Mouse (Mus musculus) forebrain, embryonic 15.5 days (tissue): Measurements from ENCODE around the gene Ruvbl1. TPM values are rescaled to one million over a fixed set of nuclear protein-coding genes. Genes with fewer than 3 reads are reported as not detected.

Experiments used
- ATAC-seq: fragments of 200-750 bp; cut with Nextera tagmentation; replicated peaks from 2 replicates; pipeline ENCODE4 v1.8.0; 2017; ENCODE audit warnings: mild to moderate bottlenecking, moderate TSS enrichment, moderate library complexity
- H3K27ac ChIP-seq: fragments of 300-500 bp; sonication (generic); replicated peaks from 2 replicates; pipeline ENCODE4 v1.5.1; 2015; ENCODE audit warnings: mild to moderate bottlenecking, inconsistent platforms
- H3K27me3 ChIP-seq: fragments of 300-500 bp; sonication (generic); 2 replicates; pipeline ENCODE4 v1.6.1; 2015; ENCODE audit warnings: inconsistent platforms
- H3K36me3 ChIP-seq: fragments of 300-500 bp; sonication (generic); 2 replicates; pipeline ENCODE4 v1.6.1; 2015; ENCODE audit warnings: mild to moderate bottlenecking, inconsistent platforms
- H3K4me1 ChIP-seq: fragments of 300-500 bp; sonication (generic); 2 replicates; pipeline ENCODE4 v1.6.1; 2015; ENCODE audit warnings: inconsistent platforms
- H3K4me2 ChIP-seq: fragments of 300-500 bp; sonication (generic); replicated peaks from 2 replicates; pipeline ENCODE4 v1.6.1; 2015; ENCODE audit warnings: mild to moderate bottlenecking, inconsistent platforms
- H3K4me3 ChIP-seq: fragments of 300-500 bp; sonication (generic); 2 replicates; pipeline ENCODE4 v1.5.1; 2015; ENCODE audit warnings: mild to moderate bottlenecking, inconsistent platforms
- H3K9ac ChIP-seq: fragments of 300-500 bp; sonication (generic); replicated peaks from 2 replicates; pipeline ENCODE4 v1.6.1; 2015; ENCODE audit warnings: mild to moderate bottlenecking, inconsistent platforms
- H3K9me3 ChIP-seq: fragments of 300-500 bp; sonication (generic); 2 replicates; pipeline ENCODE4 v1.6.1; 2016; ENCODE audit warnings: inconsistent platforms
- WGBS: fragments of 180-500 bp; shearing (Covaris S2); methylation state at CpG from one replicate; pipeline ENCODE4 v1.1.7; 2015; ENCODE audit warnings: mixed read lengths; 5-methylcytosine and 5-hydroxymethylcytosine counted together
- polyA plus RNA-seq: library from polyadenylated mRNA; unstranded; fragments of >200 nt; fragmentation: Nextera tagmentation; extraction: Ambion mirVana; gene quantifications from 2 replicates; pipeline ENCODE4 v1.2.1, GENCODE M21; 2015

Gene Ruvbl1
- polyA plus RNA-seq, 1 experiment from 2014 or later, result 130 TPM

GRCm38 (mm10) chr6:88454545-88454944 is 10.7 kb upstream of the Ruvbl1 start:
- H3K27ac ChIP-seq, result no peak overlapping the region
- H3K4me1 ChIP-seq, result no peaks in the 10 kb centered on the region
- H3K9ac ChIP-seq, result no peak overlapping the region
- ATAC-seq, result no peak
- H3K4me2 ChIP-seq, result no peak overlapping the region
- 76% methylated on average over 2 of the region's 2 CpGs for WGBS
- no peaks in the 10 kb centered on the region for H3K9me3 ChIP-seq
- no peak overlapping the region for H3K4me3 ChIP-seq
- H3K27me3 ChIP-seq, result peaks cover 8% of the 10 kb centered on the region
- no peaks in the 10 kb centered on the region for H3K36me3 ChIP-seq

GRCm38 (mm10) chr6:88469878-88470277 is 4.7 kb downstream of the Ruvbl1 start:
- H3K36me3 ChIP-seq, result peaks cover 53% of the 10 kb centered on the region
- no peaks in the 10 kb centered on the region for H3K9me3 ChIP-seq
- ATAC-seq, result no peak
- H3K4me2 ChIP-seq, result no peak overlapping the region
- no peak overlapping the region for H3K4me3 ChIP-seq
- no peak overlapping the region for H3K27ac ChIP-seq
- H3K27me3 ChIP-seq, result no peaks in the 10 kb centered on the region
- H3K9ac ChIP-seq, result no peak overlapping the region
- 73% methylated on average over 6 of the region's 6 CpGs for WGBS
- peaks cover 15% of the 10 kb centered on the region for H3K4me1 ChIP-seq

GRCm38 (mm10) chr6:88480421-88480820 is 15.2 kb downstream of the Ruvbl1 start:
- H3K4me1 ChIP-seq, result peaks cover 6% of the 10 kb centered on the region
- H3K27me3 ChIP-seq, result no peaks in the 10 kb centered on the region
- ATAC-seq, result no peak
- WGBS, result 66% methylated on average over 6 of the region's 6 CpGs
- H3K36me3 ChIP-seq, result peaks cover 83% of the 10 kb centered on the region
- no peak overlapping the region for H3K27ac ChIP-seq
- no peaks in the 10 kb centered on the region for H3K9me3 ChIP-seq
- no peak overlapping the region for H3K4me2 ChIP-seq
- H3K9ac ChIP-seq, result no peak overlapping the region
- no peak overlapping the region for H3K4me3 ChIP-seq

GRCm38 (mm10) chr6:88483111-88483510 is 17.9 kb downstream of the Ruvbl1 start:
- Histone ChIP-seq H3K4me3 (no peak overlapping the region), H3K36me3 (peaks cover 77% of the 10 kb centered on the region), H3K9me3 (no peaks in the 10 kb centered on the region), H3K4me2 (no peak overlapping the region), H3K9ac (no peak overlapping the region), H3K27me3 (no peaks in the 10 kb centered on the region), H3K4me1 (peaks cover 13% of the 10 kb centered on the region), H3K27ac (peak overlapping the region; percentile 50)
- 52% methylated on average over 7 of the region's 7 CpGs for WGBS
- ATAC-seq, result no peak

- Histone ChIP-seq H3K27ac (no peak overlapping the region), H3K4me3 (no peak overlapping the region), H3K9ac (no peak overlapping the region), H3K36me3 (peaks cover 70% of the 10 kb centered on the region), H3K9me3 (no peaks in the 10 kb centered on the region), H3K4me2 (no peak overlapping the region), H3K27me3 (no peaks in the 10 kb centered on the region), H3K4me1 (peaks cover 13% of the 10 kb centered on the region)
- ATAC-seq, result no peak
Observed at GRCm38 (mm10) chr6:88483913-88484312, 18.7 kb downstream of the Ruvbl1 start.

GRCm38 (mm10) chr6:88485378-88485777 is 20.2 kb downstream of the Ruvbl1 start:
- H3K9ac ChIP-seq, result no peak overlapping the region
- H3K36me3 ChIP-seq, result peaks cover 59% of the 10 kb centered on the region
- H3K9me3 ChIP-seq, result no peaks in the 10 kb centered on the region
- no peak overlapping the region for H3K4me2 ChIP-seq
- peaks cover 14% of the 10 kb centered on the region for H3K4me1 ChIP-seq
- 88% methylated on average over 6 of the region's 6 CpGs for WGBS
- H3K4me3 ChIP-seq, result no peak overlapping the region
- no peaks in the 10 kb centered on the region for H3K27me3 ChIP-seq
- ATAC-seq, result no peak
- no peak overlapping the region for H3K27ac ChIP-seq

GRCm38 (mm10) chr6:88486893-88487292 is 21.7 kb downstream of the Ruvbl1 start:
- no peaks in the 10 kb centered on the region for H3K9me3 ChIP-seq
- H3K36me3 ChIP-seq, result peaks cover 44% of the 10 kb centered on the region
- no peak overlapping the region for H3K4me3 ChIP-seq
- no peak overlapping the region for H3K9ac ChIP-seq
- H3K4me1 ChIP-seq, result peaks cover 27% of the 10 kb centered on the region
- peak; percentile 53; the same call in 1 of the 2 replicates for ATAC-seq
- H3K27ac ChIP-seq, result no peak overlapping the region
- no peak overlapping the region for H3K4me2 ChIP-seq
- no peaks in the 10 kb centered on the region for H3K27me3 ChIP-seq
- 61% methylated on average over 8 of the region's 8 CpGs for WGBS

GRCm38 (mm10) chr6:88489026-88489425 is 23.8 kb downstream of the Ruvbl1 start:
- Histone ChIP-seq H3K4me2 (no peak overlapping the region), H3K27me3 (no peaks in the 10 kb centered on the region), H3K9me3 (no peaks in the 10 kb centered on the region), H3K27ac (no peak overlapping the region), H3K9ac (no peak overlapping the region), H3K4me1 (peaks cover 21% of the 10 kb centered on the region), H3K4me3 (no peak overlapping the region), H3K36me3 (peaks cover 29% of the 10 kb centered on the region)
- WGBS, result 86% methylated on average over 7 of the region's 7 CpGs
- ATAC-seq, result no peak

- H3K9ac ChIP-seq, result no peak overlapping the region
- H3K4me3 ChIP-seq, result no peak overlapping the region
- peaks cover 21% of the 10 kb centered on the region for H3K4me1 ChIP-seq
- no peak for ATAC-seq
- H3K36me3 ChIP-seq, result peaks cover 21% of the 10 kb centered on the region
- no peaks in the 10 kb centered on the region for H3K9me3 ChIP-seq
- H3K27me3 ChIP-seq, result no peaks in the 10 kb centered on the region
- H3K4me2 ChIP-seq, result no peak overlapping the region
- no peak overlapping the region for H3K27ac ChIP-seq
- WGBS, result 84% methylated on average over 6 of the region's 6 CpGs
Observed at GRCm38 (mm10) chr6:88489834-88490233, 24.6 kb downstream of the Ruvbl1 start.

GRCm38 (mm10) chr6:88490629-88491354 is 25.6 kb downstream of the Ruvbl1 start:
- Histone ChIP-seq H3K27ac (peak overlapping the region; percentile 32), H3K36me3 (peaks cover 13% of the 10 kb centered on the region), H3K4me2 (no peak overlapping the region), H3K9ac (no peak overlapping the region), H3K4me3 (no peak overlapping the region), H3K4me1 (peaks cover 21% of the 10 kb centered on the region), H3K9me3 (no peaks in the 10 kb centered on the region), H3K27me3 (no peaks in the 10 kb centered on the region)
- ATAC-seq, result peak; percentile 87
- 56% methylated on average over 12 of the region's 12 CpGs for whole genome bisulfite sequencing

GRCm38 (mm10) chr6:88493712-88494111 is 28.5 kb downstream of the Ruvbl1 start:
- Histone ChIP-seq H3K4me3 (no peak overlapping the region), H3K27ac (no peak overlapping the region), H3K27me3 (no peaks in the 10 kb centered on the region), H3K4me2 (no peak overlapping the region), H3K4me1 (peaks cover 14% of the 10 kb centered on the region), H3K9ac (no peak overlapping the region), H3K36me3 (0 out of 2 replicates have a peak, but pooled peaks cover 14% of the 10 kb centered on the region), H3K9me3 (no peaks in the 10 kb centered on the region)
- no peak for ATAC-seq
- WGBS, result 82% methylated on average over 6 of the region's 6 CpGs

- 3% methylated on average over 74 of the region's 76 CpGs for WGBS
- peaks cover 35% of the 10 kb centered on the region for H3K36me3 ChIP-seq
- ATAC-seq, result peak; percentile 84
- peak overlapping the region; percentile 58 for H3K4me3 ChIP-seq
- no peak overlapping the region for H3K27ac ChIP-seq
- H3K9ac ChIP-seq, result peak overlapping the region; percentile 63
- no peaks in the 10 kb centered on the region for H3K9me3 ChIP-seq
- H3K4me2 ChIP-seq, result peak overlapping the region; percentile 89
- H3K4me1 ChIP-seq, result peaks cover 7% of the 10 kb centered on the region; the same call in 1 of the 2 replicates
- no peaks in the 10 kb centered on the region for H3K27me3 ChIP-seq
Observed at GRCm38 (mm10) chr6:88499481-88500404, 34.5 kb downstream of the Ruvbl1 start.
